Mouse (Mus musculus) midbrain, embryonic 12.5 days (tissue): ENCODE data around the gene Saa2. TPM values are rescaled to one million over a fixed set of nuclear protein-coding genes. Genes with fewer than 3 reads are reported as not detected.
"Not testable (repeated sequence)": the region's sequence is repeated elsewhere in the genome, so short reads cannot be mapped to it uniquely, and the experiment has no call there.

ENCODE experiments used
- ATAC-seq: fragments of 200-750 bp; cut with Nextera tagmentation; 2 replicates; pipeline ENCODE4 v1.8.0; 2017; ENCODE audit warnings: low read depth, moderate TSS enrichment, moderate library complexity; ENCODE audit not compliant: low FRiP score
- H3K27ac ChIP-seq: fragments of 300-500 bp; sonication (generic); replicated peaks from 2 replicates; pipeline ENCODE4 v1.5.1; 2016; ENCODE audit warnings: mild to moderate bottlenecking
- H3K27me3 ChIP-seq: fragments of 300-500 bp; sonication (generic); 2 replicates; pipeline ENCODE4 v1.6.1; 2016; ENCODE audit warnings: mild to moderate bottlenecking
- H3K36me3 ChIP-seq: fragments of 300-500 bp; sonication (generic); 2 replicates; pipeline ENCODE4 v1.6.1; 2016
- H3K4me1 ChIP-seq: fragments of 300-500 bp; sonication (generic); 2 replicates; pipeline ENCODE4 v1.6.1; 2016
- H3K4me2 ChIP-seq: fragments of 300-500 bp; sonication (generic); replicated peaks from 2 replicates; pipeline ENCODE4 v1.6.1; 2016; ENCODE audit warnings: mild to moderate bottlenecking, moderate library complexity
- H3K4me3 ChIP-seq: fragments of 300-500 bp; sonication (generic); 2 replicates; pipeline ENCODE4 v1.5.1; 2016; ENCODE audit warnings: mild to moderate bottlenecking
- H3K9ac ChIP-seq: fragments of 300-500 bp; sonication (generic); replicated peaks from 2 replicates; pipeline ENCODE4 v1.6.1; 2016; ENCODE audit warnings: mild to moderate bottlenecking, moderate library complexity
- H3K9me3 ChIP-seq: fragments of 300-500 bp; sonication (generic); 2 replicates; pipeline ENCODE4 v1.6.1; 2016; ENCODE audit warnings: mild to moderate bottlenecking
- WGBS: fragments of 180-500 bp; shearing (Covaris S2); methylation state at CpG from one replicate; pipeline ENCODE4 v1.1.7; 2016; 5-methylcytosine and 5-hydroxymethylcytosine counted together
- polyA plus RNA-seq: library from polyadenylated mRNA; unstranded; fragments of >200 nt; fragmentation: Nextera tagmentation; extraction: Ambion mirVana; gene quantifications from 2 replicates; pipeline ENCODE4 v1.2.1, GENCODE M21; 2016

The Saa2 gene
- polyA plus RNA-seq, 1 experiment from 2014 or later: not detected

DNA sequence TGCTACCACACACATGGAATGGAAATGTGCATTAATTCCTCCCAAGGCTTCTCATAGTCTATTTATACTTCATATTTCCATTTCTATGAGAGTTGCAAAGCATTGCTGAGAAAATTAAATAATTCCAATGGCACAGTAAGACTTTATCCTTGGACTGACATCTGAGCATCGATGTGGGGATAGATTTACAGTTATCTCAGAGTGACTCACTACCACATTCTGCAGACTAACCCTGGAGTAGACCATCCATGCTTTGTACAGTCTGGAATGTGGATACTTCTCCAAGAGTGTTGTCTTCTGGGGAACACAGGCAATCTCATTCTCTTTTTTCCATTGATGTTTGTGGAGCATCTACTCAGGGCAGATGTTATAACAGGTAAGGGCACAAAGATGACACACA lies 24.0 kb upstream of the Saa2 start:
- Histone ChIP-seq H3K9me3 (no peaks in the 10 kb centered on the region), H3K4me1 (no peaks in the 10 kb centered on the region), H3K4me2 (no peak overlapping the region), H3K9ac (no peak overlapping the region), H3K27me3 (peaks cover 4% of the 10 kb centered on the region; the same call in 1 of the 2 replicates), H3K27ac (no peak overlapping the region), H3K4me3 (no peak overlapping the region), H3K36me3 (no peaks in the 10 kb centered on the region)
- 94% methylated on average over 1 of the region's 1 CpGs for WGBS
- ATAC-seq: no peak

DNA sequence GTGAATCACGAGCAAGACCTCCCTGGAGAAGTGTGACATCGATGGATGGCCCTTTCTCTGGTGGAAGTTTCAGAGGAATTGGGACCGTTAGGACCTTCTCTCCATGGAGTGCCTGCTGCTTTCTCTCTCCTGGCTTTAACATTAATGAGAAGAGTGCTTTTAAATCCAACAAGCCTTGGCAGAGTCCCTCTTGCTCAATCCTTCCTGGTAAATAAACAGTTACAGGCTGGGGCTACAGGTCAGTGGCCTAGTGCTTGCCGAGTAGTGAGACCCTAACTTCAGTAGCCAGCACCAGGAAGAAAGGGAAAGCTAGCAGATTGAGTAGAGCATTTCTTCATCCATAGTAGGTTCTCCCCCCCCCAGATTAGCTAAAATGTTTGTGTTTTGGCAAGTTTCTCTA lies 19.1 kb upstream of the Saa2 start, which contains the start of gene Saa4:
TSS of gene Saa4 (minus strand) at position 146 of the 400 bp plus-strand sequence.
- 85% methylated on average over 4 of the region's 4 CpGs for WGBS

DNA sequence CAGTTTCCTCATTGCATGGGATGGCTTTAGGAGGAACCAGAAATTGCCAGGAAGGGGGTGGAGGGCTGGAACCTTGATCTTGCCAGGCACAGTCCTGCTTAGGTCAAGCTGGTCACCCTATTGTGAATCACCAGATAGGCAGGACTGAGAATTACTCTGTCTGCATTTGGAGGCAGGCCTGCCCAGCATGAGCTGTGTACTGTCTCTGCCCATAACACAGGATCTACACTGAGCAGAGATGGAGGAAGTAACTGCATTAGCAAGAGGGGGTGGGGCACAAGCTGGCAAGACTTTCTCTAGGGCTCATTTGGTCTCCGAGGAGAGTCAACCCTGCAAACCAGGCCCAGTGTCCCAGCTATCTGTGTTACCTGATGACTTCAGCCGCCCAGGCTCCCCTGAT lies 16.6 kb upstream of the Saa2 start:
- no peaks in the 10 kb centered on the region for H3K9me3 ChIP-seq
- H3K4me3 ChIP-seq: no peak overlapping the region
- no peaks in the 10 kb centered on the region for H3K27me3 ChIP-seq
- no peaks in the 10 kb centered on the region for H3K36me3 ChIP-seq
- H3K4me1 ChIP-seq: no peaks in the 10 kb centered on the region
- no peak overlapping the region for H3K9ac ChIP-seq
- no peak overlapping the region for H3K27ac ChIP-seq
- 73% methylated on average over 2 of the region's 2 CpGs for WGBS
- no peak overlapping the region for H3K4me2 ChIP-seq
- ATAC-seq: no peak

More for the DNA sequence above, 19.1 kb upstream of the Saa2 start, which contains the start of gene Saa4:
- Histone ChIP-seq H3K9ac (no peak within 1 kb of the TSS), H3K4me1 (no peaks in the 10 kb centered on the region), H3K4me3 (no peak within 1 kb of the TSS), H3K4me2 (no peak within 1 kb of the TSS), H3K27me3 (no peaks in the 10 kb centered on the region), H3K36me3 (no peaks in the 10 kb centered on the region), H3K27ac (no peak within 1 kb of the TSS), H3K9me3 (no peaks in the 10 kb centered on the region)
- no peak for ATAC-seq

DNA sequence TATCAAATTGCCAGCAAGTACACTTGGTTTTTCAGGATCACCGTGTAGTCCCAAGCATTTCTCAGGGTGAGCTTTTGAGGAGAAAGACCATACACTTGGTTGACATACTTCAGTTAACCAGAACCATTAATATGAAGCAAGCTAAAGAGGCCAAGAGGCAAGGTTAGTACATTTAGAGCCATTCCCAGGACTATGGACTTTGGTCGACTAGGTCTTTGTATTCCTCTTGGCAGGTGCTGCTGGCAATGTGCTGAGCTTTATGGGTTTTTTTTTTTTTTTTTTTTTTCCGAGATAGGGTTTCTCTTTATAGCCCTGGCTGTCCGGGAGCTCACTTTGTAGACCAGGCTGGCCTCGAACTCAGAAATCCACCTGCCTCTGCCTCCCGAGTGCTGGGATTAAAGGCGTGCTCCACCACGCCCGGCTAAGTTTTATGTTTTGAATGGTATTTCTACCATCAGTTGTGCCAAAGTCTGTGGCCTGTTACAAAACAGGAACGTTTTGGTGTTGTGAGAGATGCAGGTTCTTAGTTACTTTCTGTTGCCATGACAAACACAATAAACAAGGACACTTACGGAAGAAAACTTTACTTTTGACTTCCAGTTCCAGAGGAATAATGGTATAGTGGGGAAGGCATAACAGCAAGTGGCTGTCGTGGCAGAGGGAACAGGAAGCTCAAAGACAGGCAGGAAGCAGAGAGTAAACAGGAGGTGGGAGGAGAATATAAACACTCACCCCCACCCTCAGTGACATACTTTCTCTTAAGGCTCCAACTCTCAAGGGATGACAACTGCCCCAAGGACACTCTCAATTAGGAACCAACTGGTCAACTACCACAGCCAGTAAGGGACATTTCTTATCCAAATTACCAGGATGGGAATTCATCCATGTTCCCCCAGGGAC lies 12.8 kb upstream of the Saa2 start:
- Histone ChIP-seq H3K9me3 (no peaks in the 10 kb centered on the region), H3K4me3 (no peak overlapping the region), H3K4me2 (no peak overlapping the region), H3K27me3 (no peaks in the 10 kb centered on the region), H3K36me3 (no peaks in the 10 kb centered on the region), H3K4me1 (no peaks in the 10 kb centered on the region), H3K9ac (no peak overlapping the region), H3K27ac (no peak overlapping the region)
- ATAC-seq: no peak
- WGBS: 87% methylated on average over 12 of the region's 12 CpGs

DNA sequence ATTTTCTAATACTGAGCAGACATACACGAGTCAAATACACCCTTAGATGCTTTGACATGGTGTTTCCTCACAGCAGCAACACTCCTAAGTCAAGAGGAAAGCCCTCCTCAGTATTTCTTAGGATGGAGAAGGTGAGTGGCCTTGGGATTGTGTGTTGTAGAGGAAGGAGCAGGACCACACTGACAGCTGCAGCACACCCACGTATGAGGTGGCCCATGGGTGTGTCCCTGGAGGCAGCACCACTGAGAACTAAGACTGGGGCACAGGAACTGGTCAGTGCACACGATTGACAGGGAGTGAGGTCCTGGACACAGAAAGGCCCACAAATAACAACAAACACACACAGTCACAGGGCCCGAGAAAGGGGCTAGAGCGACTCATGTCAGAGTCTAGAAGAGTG lies 11.5 kb upstream of the Saa2 start:
- H3K4me3 ChIP-seq, H3K4me1 ChIP-seq, ATAC-seq, H3K9me3 ChIP-seq, H3K4me2 ChIP-seq, H3K36me3 ChIP-seq, H3K27ac ChIP-seq, H3K27me3 ChIP-seq, H3K9ac ChIP-seq: not testable (repeated sequence)
- 76% methylated on average over 5 of the region's 5 CpGs for WGBS

DNA sequence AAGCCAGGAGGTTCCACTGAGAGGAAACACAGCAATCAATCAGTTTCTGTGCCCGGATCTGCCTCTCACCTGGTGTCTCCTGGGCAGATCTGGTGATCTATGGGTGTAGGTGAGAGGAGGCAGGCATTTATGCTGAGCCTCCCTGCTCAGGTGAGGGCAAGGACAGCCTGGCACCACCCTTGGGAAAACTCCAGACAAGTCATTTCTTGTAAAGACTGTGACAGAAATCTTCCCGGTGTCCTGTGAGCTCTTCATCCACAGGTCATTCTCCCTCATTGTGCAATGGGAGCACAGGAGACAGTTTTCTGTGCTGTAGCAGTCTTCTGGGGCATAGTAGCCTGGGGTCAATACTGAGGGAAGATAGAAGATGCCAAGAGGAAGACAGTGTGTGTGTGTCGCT lies 8.7 kb upstream of the Saa2 start, which contains the start of gene Saa1:
TSS of gene Saa1 (minus strand) at position 101 of the 400 bp plus-strand sequence.
- H3K36me3 ChIP-seq, H3K4me3 ChIP-seq, H3K9ac ChIP-seq, ATAC-seq, H3K9me3 ChIP-seq, H3K4me1 ChIP-seq, H3K27me3 ChIP-seq, H3K27ac ChIP-seq, H3K4me2 ChIP-seq: not testable (repeated sequence)
- WGBS: 86% methylated on average over 3 of the region's 3 CpGs

DNA sequence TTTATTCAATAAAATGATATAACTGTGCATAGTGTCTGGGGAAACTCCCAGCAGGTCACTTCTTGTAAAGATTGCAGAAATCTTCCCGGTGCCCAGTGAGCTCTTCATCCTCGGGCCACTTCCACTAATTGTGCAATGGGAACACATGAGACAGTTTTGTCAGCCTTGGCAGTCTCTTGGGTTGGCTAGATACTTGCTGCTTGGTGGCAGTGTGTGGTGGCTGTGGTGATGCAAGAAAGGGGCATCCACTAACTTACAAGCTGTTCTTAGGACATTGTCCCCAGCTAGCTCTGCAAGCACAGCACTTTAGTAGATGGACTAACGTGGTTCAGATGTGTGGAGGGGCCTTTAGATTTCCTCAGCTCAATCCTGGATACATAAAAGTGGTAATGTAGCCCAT lies 5.8 kb upstream of the Saa2 start:
- ATAC-seq: no peak
- H3K4me1 ChIP-seq: peaks cover 4% of the 10 kb centered on the region; the same call in 1 of the 2 replicates
- no peaks in the 10 kb centered on the region for H3K36me3 ChIP-seq
- H3K27ac ChIP-seq: no peak overlapping the region
- no peak overlapping the region for H3K4me3 ChIP-seq
- H3K27me3 ChIP-seq: no peaks in the 10 kb centered on the region
- no peak overlapping the region for H3K9ac ChIP-seq
- H3K4me2 ChIP-seq: no peak overlapping the region
- no peaks in the 10 kb centered on the region for H3K9me3 ChIP-seq
- WGBS: 85% methylated on average over 3 of the region's 3 CpGs

DNA sequence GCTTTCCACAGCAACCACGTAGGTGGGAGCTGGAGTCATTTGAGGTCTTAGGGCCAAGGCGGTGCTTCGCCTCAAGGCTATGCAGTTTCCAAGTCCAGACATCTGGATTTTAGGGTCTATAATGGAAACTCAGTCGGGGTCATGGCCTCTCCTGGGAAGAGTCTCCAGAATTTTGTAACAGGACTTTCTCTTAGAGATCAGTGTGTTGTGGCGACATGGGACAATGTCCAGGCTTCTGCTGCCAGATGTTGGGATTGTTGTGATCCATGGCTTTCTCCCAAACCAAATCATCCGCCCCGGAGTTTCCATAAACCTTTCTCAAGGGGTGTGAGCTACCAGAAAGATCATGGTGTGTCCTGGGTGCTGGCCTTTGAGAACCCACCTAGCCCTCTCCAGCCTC lies 5.2 kb upstream of the Saa2 start:
- ATAC-seq: no peak
- Histone ChIP-seq H3K4me1 (peaks cover 4% of the 10 kb centered on the region; the same call in 1 of the 2 replicates), H3K9ac (no peak overlapping the region), H3K4me3 (no peak overlapping the region), H3K27ac (no peak overlapping the region), H3K36me3 (no peaks in the 10 kb centered on the region), H3K4me2 (no peak overlapping the region), H3K9me3 (no peaks in the 10 kb centered on the region), H3K27me3 (no peaks in the 10 kb centered on the region)
- 89% methylated on average over 7 of the region's 7 CpGs for WGBS

DNA sequence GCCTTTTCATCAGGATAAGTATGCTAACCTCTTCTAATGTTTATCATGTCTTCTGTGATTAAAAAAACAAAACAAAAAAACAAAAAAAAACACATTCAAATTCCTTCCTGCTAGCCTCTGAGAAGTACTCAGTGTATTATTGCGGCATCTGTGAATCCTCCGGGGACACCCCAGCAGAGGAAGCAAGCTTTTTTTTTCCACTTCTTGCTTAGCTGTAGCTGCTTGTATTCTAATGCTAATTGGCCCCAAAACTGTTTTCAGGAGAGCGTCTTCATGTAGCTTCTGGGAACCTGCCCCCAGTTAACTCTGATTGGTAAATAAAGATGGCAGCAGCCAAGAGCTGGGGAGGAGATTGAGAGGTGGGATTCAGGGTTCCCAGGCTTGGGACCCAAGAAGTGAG lies 3.1 kb upstream of the Saa2 start:
- no peak overlapping the region for H3K4me2 ChIP-seq
- no peak for ATAC-seq
- H3K4me1 ChIP-seq: peaks cover 4% of the 10 kb centered on the region; the same call in 1 of the 2 replicates
- H3K27ac ChIP-seq: no peak overlapping the region
- H3K9ac ChIP-seq: no peak overlapping the region
- no peaks in the 10 kb centered on the region for H3K36me3 ChIP-seq
- no peak overlapping the region for H3K4me3 ChIP-seq
- 38% methylated on average over 3 of the region's 3 CpGs for WGBS
- no peaks in the 10 kb centered on the region for H3K27me3 ChIP-seq
- no peaks in the 10 kb centered on the region for H3K9me3 ChIP-seq

DNA sequence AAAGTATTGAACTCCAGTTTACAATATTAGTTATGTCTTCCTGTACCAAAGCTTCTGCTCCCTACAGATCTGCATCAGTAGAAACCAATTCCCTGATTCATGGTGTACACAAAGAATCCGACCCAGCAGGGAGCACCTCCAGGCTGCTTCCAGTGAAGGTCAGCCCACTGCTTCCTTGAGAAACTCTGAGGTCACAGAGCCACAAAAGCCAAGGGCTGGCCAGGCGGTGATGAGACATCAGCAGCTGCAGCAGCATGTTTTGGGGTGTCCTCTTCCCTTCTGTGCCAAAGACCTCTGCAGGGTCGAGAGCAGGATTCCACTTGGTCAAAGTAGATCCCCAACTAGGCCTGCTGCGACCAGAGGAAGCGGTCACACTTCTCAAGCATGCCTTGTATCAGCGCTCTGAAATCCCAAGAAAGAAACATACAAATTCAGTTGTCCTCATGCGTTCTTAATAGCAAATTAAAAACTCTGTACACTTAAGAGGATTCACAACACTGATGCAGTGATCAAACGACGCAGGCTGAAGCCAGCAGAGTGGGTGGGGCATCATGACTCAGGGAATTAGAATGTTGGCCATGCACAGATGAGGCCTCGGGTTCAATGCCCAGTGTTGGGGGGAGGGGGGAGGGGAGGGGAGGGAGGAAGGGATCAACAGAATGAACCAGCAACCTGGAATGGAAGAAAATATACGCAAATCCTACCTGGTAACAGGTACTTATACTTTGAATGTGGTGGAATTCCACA lies 9.6 kb downstream of the Saa2 start:
- H3K27me3 ChIP-seq: no peaks in the 10 kb centered on the region
- peaks cover 59% of the 10 kb centered on the region for H3K36me3 ChIP-seq
- no peak overlapping the region for H3K4me2 ChIP-seq
- 71% methylated on average over 11 of the region's 11 CpGs for WGBS
- no peak for ATAC-seq
- H3K9me3 ChIP-seq: no peaks in the 10 kb centered on the region
- no peak overlapping the region for H3K27ac ChIP-seq
- no peak overlapping the region for H3K4me3 ChIP-seq
- no peaks in the 10 kb centered on the region for H3K4me1 ChIP-seq
- H3K9ac ChIP-seq: no peak overlapping the region

DNA sequence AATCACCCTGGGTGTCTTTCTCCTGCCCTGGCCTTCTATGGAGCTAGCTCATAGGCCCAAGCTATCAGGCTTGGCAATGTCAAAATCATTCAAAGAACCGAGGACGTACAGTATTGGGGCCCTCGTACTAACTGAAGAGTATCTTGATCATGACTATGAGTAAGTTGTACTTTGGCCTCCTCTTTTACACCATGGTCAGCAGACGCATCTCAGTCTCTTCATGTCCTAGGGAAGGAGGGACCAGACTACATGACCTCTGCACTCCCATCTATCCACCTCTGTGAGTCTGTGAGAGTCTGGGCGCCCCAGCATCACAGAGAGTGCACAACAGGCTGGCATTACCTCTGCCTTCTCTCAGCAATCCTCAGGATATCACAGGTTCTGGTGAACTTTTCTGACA lies 11.0 kb downstream of the Saa2 start:
- no peak overlapping the region for H3K4me2 ChIP-seq
- no peaks in the 10 kb centered on the region for H3K27me3 ChIP-seq
- H3K36me3 ChIP-seq: peaks cover 71% of the 10 kb centered on the region
- H3K27ac ChIP-seq: no peak overlapping the region
- no peaks in the 10 kb centered on the region for H3K9me3 ChIP-seq
- ATAC-seq: no peak
- no peak overlapping the region for H3K9ac ChIP-seq
- H3K4me3 ChIP-seq: no peak overlapping the region
- 94% methylated on average over 5 of the region's 5 CpGs for WGBS
- H3K4me1 ChIP-seq: no peaks in the 10 kb centered on the region

DNA sequence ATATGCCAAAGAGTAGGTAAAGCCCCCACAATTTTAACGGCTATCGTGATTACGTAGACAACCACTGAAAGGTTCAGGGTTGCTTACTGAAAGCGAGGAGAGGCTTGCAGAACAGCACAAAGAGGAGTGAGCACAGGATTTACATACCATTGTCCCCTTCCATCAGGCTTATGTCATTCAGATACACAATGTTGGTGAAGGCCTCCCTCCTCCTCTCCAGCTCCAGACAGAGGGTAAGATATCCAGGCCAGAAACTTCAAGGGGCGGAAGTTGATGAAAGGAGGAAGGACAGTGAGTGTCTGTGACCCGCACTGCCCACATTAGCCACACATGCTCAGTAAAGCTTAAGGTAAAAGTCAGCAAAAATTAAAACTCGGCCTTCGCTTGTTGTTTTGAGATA lies 13.1 kb downstream of the Saa2 start:
- Histone ChIP-seq H3K27me3 (no peaks in the 10 kb centered on the region), H3K4me3 (no peak overlapping the region), H3K36me3 (peaks cover 80% of the 10 kb centered on the region), H3K4me2 (no peak overlapping the region), H3K9ac (no peak overlapping the region), H3K9me3 (no peaks in the 10 kb centered on the region), H3K27ac (no peak overlapping the region), H3K4me1 (no peaks in the 10 kb centered on the region)
- WGBS: 60% methylated on average over 8 of the region's 8 CpGs
- ATAC-seq: no peak
